Mouse (Mus musculus) c-Kit-positive CD71-positive TER-119-positive erythroid progenitor cells, embryonic 14.5 days (primary cell): ENCODE results near the gene Col23a1.

ENCODE experiments used
- DNase-seq: peaks from one replicate; pipeline ENCODE4 v3.0.0-alpha.2; 2013; ENCODE audit warnings: low spot score

Gene Col23a1

DNA sequence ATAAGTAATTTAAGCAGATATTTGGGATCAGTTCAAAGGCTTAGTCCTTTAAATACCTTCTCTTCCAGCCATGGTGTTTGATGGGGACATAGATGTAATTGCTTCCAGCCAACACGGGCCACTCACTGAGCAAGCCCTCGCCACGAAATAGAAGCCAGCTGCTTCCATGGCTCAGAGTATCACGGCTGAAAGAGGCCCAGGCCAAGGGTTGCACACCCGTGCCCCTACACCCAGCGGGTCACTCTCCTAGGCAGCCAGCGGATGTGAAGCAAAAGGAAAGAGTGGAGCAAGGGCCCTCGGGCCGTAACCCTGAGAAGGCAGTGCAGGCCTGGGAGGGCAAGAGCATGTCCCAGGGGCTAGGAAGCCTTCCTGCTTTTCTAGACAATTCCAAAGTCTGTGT lies 252.7 kb downstream of the Col23a1 start:
- DNase-seq = no peak

DNA sequence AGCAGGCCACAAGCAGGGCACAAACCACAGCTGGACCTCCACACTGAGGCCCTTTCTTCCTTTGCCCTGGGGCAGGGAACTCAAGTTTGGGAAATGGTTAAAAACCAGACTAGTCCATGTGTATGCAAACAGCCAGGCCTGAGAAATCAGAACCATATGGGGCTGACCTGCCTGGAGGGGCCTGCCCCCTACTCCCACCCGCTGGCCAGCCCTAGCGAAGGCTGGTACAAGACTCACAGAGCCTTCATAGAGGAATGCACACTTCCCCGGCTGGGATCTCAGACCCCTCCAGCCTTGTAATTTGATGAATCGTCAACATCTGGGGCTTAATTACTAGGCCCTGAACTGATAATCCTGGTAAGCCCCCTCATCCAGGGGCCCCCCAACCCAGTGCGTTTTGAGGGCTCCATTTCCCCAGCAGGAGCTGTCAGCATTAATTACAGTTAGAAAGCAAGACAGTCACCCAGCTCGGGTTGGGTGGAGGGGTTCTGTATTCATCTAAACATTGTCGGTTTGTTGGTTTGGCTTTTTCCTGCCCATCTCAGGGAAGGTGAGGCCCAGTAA lies 253.8 kb downstream of the Col23a1 start:
- DNase-seq = no peak

DNA sequence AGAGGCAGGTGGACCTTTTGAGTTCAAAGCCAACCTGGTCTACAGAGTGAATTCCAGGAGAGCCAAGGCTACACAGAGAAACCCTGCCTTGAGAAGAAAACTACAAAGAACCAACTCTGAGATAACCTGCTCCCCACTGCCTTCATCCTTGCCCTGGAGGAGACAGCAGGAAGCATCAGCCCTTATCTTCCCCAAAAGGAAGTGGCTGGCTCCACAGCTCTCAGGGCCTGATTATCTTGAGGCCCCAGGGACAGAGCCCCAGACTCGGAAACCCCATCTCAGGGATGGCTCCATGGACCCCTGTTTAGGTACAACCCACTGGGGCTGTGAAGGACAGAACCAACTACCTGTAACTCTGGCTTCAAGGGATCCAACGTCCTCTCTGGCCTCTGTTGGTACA lies 254.7 kb downstream of the Col23a1 start:
- DNase-seq = no peak

DNA sequence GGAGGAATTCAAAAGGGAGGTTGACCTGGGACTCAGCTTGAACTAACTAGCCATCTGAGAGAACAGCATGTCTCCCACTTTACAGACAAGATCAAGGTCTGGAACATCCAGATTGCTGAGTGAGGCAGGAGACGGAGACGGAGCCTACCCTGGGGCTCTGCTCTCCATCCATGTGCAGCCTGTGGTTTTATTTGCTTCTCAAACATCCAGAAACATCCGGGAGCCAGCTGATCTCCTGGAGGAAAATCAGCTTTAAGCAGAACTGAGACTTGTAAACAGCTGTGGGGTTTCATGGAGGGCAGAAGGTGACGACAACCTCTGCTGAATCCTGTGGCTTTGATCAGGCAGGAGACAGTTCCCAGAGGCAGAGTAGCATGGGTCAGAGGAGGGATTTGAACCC lies 256.1 kb downstream of the Col23a1 start:
- no peak for DNase-seq

DNA sequence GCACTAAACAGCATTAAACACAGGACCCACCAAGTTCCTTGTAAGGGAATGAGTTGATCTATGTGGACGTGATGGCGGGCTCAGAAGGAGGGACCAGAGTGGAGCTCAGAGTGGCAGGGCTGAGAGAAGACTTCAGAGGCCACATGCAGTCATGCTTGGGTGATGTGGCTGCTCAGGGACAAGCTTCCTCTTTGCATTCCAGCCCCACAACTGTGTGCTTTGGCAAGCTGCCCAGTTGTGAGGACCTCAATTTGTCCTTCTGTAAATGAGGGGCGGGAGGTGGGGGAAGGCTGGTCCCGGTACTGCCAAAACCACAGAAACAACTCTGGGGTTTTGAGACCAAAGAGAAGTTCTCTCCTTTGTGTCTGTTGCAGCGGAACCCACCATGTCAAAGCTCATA lies 261.5 kb downstream of the Col23a1 start:
- no peak for DNase-seq

DNA sequence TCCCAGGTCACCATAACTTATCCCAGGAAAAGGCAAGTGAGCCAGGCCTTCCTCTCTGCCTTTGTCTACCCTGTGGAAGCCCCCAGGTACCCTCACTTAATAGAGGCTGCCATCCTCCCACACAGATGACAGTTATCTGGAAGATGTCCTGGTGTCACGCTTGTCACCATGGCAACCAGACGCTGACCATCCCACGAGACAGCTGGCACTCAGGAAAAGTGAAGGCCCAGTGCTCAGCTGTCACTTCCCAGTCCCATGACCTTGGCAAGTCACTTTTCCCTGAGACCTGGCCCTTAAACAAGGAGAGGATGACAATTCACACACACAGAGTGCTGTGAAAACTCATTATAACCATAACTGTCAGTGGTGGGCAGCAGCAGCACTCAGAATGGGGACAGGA lies 262.4 kb downstream of the Col23a1 start:
- no peak for DNase-seq

DNA sequence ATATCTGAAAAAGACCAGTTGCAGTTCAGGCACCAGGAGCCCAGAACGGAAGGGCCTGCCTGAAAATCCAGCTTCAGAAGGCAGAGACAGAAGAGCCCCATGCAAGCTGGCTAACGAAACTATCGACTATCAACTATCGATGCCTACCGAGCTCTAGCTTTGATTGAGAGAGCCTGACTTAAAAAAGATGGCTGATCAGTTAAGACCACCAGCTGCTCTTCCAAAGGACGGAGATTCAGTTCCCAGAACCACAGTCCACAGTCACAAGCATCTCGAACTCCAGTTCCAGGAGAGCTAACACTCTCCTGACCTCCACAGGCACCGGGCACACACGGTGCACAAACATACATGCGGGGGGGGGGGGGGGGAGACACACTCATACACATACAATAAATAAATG lies 264.9 kb downstream of the Col23a1 start:
- DNase-seq = no peak

DNA sequence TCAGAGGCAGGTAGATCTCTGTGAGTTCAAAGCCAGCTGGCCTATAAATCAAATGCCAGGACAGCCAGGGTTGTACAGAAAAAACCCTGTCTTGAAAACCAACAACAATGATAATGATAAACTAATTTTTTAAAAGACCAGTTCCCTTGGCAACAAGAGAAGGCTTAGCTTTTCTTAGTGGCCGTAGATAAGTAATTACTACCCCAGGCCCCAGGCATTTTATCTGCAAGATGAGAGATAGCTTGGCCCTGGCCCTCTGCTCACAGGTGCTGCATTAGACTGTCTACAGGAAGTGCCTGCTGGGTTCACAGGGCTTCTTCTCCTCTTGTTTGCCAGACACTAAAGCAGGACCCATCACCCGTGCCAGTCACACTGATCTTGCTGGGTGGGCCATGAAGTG lies 265.3 kb downstream of the Col23a1 start:
- no peak for DNase-seq

DNA sequence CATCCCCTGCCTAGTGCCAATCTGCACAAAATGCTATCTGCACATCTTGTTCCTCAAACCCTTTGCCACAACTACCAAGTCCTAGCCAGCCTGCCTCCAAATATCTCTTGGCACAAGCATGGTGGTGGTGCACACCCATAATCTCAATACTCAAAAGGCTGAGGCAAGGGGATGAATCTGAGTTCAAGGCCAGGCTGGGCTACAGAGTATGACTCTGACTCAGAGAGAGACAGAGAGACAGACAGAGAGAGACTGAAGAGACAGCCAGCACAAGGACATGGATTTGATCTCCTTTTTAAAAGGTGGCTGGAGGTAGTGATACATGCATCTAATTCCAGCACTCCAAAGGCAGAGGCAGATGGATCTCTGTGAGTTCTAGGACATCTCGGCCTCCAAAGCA lies 273.6 kb downstream of the Col23a1 start:
- no peak for DNase-seq

DNA sequence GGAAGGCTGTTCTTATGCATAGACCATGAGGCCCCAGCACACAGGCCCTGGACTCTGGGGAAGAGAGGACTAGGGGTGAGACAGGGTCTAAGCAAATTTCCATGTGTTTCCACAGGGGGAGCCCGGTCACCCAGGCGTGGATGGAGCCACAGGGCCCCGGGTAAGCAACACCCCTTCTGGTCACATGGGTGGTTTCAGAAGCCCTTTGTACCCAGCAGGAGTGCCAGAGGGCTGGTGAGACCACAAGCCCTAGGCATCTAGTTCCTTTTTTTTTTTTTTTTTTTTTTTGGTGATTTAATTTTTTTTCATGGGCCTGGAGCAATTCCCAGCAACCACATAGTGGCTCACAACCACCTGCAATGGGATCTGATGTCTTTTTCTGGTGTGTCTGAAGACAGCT lies 275.3 kb downstream of the Col23a1 start:
- no peak for DNase-seq

DNA sequence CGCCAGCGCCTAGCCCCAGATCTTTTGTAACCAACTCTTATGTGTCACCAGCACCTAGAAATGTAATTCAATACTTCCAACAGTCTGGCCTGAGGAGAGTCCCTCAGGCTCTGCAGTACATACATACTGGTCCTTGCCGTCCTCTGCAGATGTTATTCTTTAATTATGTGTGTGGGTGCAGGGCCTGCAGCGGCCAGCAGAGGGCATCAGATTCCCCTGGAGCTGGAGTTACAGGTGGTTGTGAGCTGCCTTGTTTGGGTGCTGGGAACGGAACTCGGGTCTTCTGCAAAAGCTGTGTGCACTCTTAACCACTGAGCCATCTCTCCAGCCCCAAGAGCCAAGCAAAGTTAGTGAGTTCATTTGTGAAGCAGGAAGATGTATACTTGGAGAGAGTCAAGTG lies 276.2 kb downstream of the Col23a1 start:
- DNase-seq = no peak

DNA sequence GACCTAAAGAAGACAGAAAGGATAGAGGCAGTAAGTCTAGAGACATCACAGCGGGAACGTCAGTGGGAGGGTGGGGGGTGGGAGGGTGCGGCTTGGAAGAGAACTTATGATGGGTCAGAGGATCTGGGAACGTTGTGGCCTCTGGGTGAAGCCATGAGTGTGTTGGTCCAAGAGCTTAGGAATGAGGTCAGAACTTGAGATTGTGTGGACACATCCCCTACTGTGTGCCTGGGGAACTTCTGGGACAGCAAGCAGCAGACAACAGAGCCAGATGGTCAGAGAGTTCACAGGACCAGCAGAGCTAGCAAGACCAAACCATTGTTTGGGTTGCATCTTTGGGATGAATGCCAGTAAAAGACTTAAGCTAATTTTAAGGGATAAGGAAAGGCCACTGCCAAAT lies 279.1 kb downstream of the Col23a1 start:
- no peak for DNase-seq

DNA sequence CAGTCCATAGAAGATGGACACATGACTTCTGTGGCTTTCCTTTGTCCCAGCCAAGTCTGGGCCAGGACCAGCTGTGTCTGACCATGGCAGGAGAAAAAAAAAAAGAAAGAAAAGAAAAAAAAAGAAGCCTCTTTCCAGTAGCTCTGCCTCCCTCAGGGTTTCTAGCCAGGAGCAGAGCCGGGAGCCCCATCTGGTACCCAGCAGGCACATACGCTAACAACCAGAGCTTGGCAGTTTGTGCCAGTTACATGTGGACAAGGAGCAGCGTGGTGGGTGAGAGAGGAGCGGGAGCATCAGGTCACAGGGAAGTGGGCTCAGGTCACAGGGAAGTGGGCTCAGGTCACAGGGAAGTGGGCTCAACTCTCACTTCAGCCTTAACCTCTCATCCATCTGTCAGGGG lies 286.7 kb downstream of the Col23a1 start:
- DNase-seq = no peak

DNA sequence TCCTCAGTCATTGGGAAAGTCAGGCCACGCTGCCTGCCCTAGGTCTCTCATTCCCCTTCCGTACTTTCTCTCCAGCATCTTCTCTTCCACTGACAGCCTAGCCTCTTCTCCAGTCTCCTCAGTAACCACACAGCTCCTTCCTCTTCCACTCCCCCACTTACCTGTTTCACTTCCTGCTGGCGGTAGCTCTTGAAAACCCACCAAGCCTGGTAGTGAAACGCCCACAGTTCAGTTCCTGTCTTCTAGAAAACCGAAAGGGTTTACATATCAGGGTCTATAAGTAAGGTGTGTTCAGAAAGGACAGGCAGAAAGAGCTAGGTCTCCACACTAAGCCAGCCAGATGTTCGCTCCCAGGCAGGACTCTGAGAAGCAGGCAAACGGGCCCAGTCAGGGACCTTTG lies 287.9 kb downstream of the Col23a1 start:
- no peak for DNase-seq

DNA sequence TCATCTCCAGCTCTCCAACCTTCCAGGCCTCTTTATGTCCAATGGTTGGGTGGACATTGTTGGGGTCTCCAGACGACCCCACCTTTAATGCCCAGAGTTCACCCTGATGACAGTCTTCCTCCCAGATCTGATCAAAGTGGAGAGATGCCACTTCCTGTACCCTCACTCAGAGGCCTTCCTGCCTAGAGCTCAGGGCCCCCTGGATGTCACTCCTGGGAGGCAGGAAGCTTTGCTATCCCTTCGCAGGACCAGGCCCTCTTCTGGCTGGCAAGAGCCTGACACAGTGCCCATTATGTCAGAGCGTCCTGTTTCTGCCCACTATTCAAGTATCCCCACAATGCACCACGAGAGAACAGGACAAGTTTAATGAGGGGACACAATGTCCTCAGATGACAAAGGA lies 289.3 kb downstream of the Col23a1 start:
- DNase-seq = no peak

DNA sequence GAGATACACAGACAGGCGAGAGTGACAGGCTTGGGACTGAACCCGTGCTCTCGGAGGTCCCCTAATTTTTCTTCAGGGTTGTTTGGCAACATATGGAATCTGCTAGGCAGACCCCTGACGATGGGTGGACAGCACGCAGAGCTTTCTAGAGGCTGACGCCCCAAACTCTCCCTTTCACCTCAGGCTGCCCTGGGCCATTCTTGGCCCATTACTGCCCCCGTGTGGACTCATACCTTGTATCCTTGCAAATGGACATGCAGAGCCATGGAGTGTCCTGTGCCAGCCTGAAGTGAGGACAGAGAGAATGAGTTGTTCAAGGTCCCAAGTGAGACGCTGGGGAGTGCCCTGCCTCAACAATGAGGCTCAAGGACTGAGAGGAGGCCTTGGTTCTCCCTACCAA lies 293.0 kb downstream of the Col23a1 start:
- DNase-seq = peak; percentile 66

DNA sequence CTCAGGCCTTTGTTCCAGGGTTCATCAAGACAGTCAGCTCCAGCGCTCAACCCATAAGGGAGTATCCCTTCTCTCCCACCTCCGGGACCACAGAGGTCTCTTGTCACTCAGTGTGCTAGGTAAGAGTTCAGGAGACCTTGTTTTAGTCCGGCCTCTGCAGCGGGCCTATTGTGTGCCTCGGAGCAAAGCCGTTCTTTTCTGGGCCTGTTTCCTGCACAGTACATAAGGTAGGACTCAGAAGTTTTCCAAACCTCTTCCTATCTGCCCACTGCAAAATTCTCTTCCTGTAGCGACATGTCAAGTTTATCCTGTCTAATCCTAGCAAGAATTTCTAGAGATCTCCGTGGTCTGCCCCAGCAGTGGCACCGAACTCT lies 294.3 kb downstream of the Col23a1 start:
- DNase-seq = no peak

DNA sequence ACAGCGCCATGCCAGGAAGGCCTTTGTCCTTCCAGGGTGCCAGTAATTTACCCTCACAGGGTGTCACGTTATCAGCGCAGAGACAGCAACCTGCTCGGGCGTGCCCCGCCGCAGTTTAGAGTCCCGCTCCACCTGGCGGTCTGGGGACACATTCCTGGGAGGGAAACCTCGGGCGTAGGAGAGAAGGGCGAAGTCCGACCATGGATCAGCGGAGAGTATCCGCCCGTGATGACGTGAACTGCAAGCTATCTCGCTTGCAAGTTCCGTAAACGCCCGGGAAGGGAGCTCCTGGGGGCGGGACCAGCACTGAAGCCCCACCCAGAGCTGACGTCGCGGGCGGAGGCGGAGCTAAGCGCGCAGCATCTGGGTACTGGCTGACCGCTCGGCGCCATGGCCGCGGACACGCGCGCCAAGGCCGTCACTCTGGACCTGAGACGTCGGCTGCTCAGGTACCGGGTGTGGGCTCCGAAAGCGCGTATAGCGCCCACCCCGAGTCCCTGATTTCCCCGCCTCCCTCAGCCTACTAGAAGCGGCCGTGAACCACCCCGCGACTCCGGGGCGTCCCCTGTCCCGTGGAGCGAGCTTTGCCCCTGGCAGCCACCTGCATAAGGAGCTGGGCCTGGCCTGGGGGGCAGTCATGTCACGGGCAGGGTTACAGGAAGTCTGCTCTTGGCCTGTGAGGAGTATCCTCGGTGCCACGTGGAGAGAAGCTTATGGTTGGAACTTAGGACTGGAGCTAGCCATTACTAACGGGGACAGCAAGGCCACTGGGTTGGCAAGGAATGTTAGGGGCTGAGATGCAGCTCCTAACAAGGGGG lies 294.9 kb downstream of the Col23a1 start, which contains the start of gene Phykpl:
Gene Phykpl, plus strand, starts transcription at position 327 of the 818 bp plus-strand sequence.
- DNase-seq = peak; percentile 93

DNA sequence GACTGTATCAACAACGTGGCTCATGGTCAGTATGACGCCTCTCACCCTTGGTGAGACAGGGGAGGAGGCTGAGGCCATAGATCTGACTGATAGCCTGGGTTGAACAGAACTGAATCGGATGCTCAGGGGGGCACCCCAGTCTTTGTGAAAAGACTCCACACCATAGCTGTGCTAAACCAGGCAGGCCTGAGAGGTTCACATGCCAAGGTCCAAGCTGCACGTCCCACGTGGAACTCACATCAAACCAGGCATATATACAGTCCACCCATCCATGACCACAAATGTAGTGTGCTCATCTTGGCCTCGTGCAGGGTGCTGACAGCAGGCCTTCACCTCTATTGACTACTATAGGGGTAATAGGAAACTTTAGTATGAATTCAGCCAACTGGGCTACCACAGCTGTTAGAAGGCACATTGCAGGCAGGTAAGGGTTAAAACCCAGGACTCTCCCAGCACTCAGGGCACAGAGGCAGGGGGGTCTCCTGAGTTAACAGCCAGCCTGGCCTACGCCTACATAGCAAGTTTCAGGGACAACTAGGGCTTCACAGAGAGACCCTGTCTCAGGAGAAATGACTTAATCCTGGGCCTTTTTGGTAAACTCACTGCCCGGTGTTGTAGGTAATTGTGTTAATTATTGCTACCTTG lies 296.0 kb downstream of the Col23a1 start:
- no peak for DNase-seq

DNA sequence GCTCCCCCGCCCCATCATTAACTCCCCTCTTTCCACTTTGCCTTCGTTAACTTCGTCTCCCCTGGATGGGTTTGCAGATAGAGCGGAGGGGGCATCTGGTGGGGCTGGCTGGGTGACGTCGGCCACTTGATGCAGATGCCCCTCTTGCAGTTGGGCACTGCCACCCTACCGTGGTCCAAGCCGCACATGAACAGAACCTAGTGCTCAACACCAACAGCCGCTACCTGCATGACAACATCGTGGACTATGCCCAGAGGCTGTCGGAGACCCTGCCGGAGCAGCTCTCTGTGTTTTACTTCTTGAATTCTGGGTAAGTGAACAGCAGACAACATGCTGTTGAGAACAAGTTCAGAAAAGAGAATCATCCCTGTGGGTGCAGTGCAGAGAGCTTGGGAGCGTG lies 296.7 kb downstream of the Col23a1 start:
- DNase-seq = no peak

DNA sequence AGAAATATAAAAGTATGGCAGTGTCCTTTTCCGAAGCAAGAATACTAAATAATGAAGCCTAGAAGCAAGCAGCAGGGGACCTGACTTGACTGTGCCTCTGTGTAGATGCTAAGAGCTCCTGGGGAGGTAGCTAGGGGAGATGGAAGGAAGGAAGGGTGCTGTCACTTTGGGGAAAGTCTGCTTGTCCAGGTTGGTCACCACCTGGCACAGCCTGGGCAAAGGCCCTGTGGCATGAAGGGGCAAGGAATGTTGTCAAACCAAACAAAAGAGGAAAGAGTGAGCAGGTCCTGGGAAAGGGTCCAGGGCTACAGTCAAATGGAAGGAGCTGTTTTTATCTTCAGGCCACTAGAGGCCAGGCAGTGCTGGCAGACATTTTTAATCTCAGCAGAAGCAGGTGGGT lies 297.3 kb downstream of the Col23a1 start:
- DNase-seq = no peak

DNA sequence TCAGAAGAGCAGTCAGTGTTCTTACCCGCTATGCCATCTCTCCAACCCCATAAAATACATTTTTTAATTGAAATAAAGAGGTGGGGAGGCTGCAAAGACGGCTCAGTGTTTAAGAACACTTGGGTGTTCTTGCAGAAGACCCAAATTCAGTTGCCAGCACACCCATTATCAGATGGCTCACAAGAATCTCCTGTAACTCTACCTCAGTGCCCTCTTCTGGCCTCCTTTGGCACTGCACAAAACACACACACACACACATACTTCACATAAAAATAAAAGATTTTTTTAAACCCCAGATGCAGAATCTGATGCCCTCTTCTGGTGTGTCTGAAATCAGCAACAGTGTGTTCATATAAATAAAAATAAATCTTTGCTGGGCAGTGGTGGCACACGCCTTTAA lies 299.1 kb downstream of the Col23a1 start:
- DNase-seq = no peak

DNA sequence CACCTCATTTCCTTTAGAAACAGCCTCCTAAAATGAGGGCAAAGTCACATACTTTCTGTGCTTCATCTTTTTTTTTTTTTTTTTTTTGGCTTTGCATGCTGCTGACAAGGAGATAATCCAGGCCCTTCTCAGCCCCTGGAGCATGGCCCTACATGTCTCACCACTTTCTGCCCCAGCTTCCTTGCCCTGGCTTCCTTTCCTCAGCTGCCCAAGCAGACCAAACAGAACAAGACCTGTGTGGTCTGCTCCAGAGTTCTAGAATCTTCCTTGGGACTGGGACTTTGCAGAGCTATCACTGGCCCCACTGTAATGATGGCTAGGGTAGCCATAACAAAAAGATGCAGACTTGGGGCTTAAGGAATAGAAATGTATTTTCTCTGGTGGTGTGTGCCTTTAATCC lies 300.3 kb downstream of the Col23a1 start:
- DNase-seq = no peak

DNA sequence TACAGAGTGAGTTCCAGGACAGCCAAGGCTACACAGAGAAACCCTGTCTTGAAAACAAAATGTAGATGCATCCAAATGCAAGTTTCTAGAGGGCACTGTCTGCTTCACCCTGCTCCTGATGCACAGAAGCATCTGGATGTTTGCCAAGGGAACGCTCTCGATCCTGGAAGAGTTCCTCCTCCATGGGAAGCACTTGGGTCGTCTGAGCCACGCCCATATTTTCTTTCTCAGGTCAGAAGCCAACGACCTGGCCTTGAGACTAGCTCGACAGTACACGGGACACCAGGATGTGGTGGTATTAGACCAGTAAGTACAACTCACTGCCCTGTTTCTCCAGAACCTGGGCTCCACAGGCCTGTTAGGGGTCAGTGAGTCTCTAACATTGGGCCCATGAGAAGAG lies 301.4 kb downstream of the Col23a1 start:
- no peak for DNase-seq
